ENCODE assay signal across 15 mouse cellular contexts in the genomic region with DNA sequence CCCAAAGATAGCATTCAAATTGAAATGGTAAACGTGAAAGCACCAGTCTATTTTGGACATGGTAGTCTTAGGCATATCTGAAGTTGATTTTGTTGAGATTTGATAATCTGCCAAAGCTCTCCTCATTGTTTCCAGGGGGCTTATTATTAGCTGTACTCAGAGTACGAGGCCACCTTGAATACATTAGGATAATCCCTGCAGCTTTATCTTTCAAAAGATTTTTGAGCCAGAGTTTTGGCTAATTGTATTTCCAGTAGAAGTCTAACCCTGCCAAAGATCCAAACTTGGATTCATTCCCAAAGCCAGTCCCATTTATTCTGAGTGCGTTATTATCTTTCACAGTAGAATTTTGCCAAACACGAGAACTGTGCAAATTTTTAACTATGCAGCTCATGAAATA.
DNase-seq lines count a peak whose midpoint lies in the region; ATAC-seq and TF ChIP-seq lines count a peak whose summit lies in the region.
"Had no signal": no experiment of that assay in that cellular context is flagged by ENCODE, and none has a peak within 500 bp of the region (broad histone marks: within the 10 kb centered on the region; RNA-seq: fewer than 3 reads in every experiment).

No protein-coding gene starts in this region.

- no peak for TF ChIP-seq POLR2A in liver, adult 2 months (IDR thresholded peaks at IDR 0.05; ENCODE audit: extremely low read depth, insufficient read depth, low read length)

- H3K9ac ChIP-seq in forebrain, embryonic 13.5 days: no peak overlapping the region
- H3K9ac ChIP-seq in forebrain, embryonic 11.5 days (ENCODE audit: low read length): no peak overlapping the region
- H3K9ac ChIP-seq in liver, adult 2 months (ENCODE audit: low read depth, low read length): no peak overlapping the region
- H3K9ac ChIP-seq in forebrain, postnatal 0 days: no peak overlapping the region
- H3K9ac ChIP-seq: kidney, embryonic 15.5 days; liver, postnatal 0 days; neural tube, embryonic 12.5 days had no signal

- WGBS in forebrain, embryonic 13.5 days: 28% methylated on average over 4 of the region's 4 CpGs
- WGBS in forebrain, embryonic 11.5 days: 54% methylated on average over 4 of the region's 4 CpGs
- WGBS in liver, adult 2 months: 55% methylated on average over 4 of the region's 4 CpGs
- WGBS in forebrain, postnatal 0 days: 12% methylated on average over 4 of the region's 4 CpGs

- H3K4me1 ChIP-seq in forebrain, embryonic 13.5 days: peaks cover 11% of the 10 kb centered on the region; the same call in 1 of the 2 replicates
- H3K4me1 ChIP-seq in forebrain, embryonic 11.5 days (replicated peaks; ENCODE audit: control insufficient read depth, insufficient read depth, low read length): no peaks in the 10 kb centered on the region
- H3K4me1 ChIP-seq in liver, adult 2 months (ENCODE audit: control insufficient read depth, insufficient read depth, low read length): no peaks in the 10 kb centered on the region
- H3K4me1 ChIP-seq in forebrain, postnatal 0 days (ENCODE audit: insufficient read depth): no peaks in the 10 kb centered on the region; the same call in 1 of the 2 replicates
- H3K4me1 ChIP-seq: kidney, embryonic 15.5 days; neural tube, embryonic 12.5 days had no signal

- no peak for TF ChIP-seq CTCF in liver, adult 2 months (IDR thresholded peaks at IDR 0.05; ENCODE audit: low read depth, low read length)
- no peak for TF ChIP-seq CTCF in forebrain, postnatal 0 days (IDR thresholded peaks at IDR 0.05; ENCODE audit: low read depth)

- H3K4me3 ChIP-seq in forebrain, embryonic 13.5 days: no peak overlapping the region
- no peak overlapping the region for H3K4me3 ChIP-seq in forebrain, embryonic 11.5 days (ENCODE audit: low read depth, low read length)
- H3K4me3 ChIP-seq in liver, adult 2 months (ENCODE audit: insufficient read depth, low read depth, low read length): no peak overlapping the region
- no peak overlapping the region for H3K4me3 ChIP-seq in forebrain, postnatal 0 days (ENCODE audit: low read depth, low read length)
- H3K4me3 ChIP-seq: kidney, embryonic 15.5 days; neural tube, embryonic 12.5 days had no signal

- H3K27ac ChIP-seq in forebrain, embryonic 13.5 days: peak overlapping the region; percentile 28; the same call in 1 of the 2 replicates
- H3K27ac ChIP-seq in forebrain, embryonic 11.5 days (ENCODE audit: low read depth, low read length): no peak overlapping the region
- no peak overlapping the region for H3K27ac ChIP-seq in liver, adult 2 months (replicated peaks; ENCODE audit: insufficient read depth, low read depth, low read length)
- H3K27ac ChIP-seq in forebrain, postnatal 0 days (ENCODE audit: low read depth, low read length): no peak overlapping the region
- H3K27ac ChIP-seq: macrophage; neural tube, embryonic 12.5 days had no signal

- no peak for DNase-seq in forebrain, embryonic 11.5 days (ENCODE audit: low spot score)
- DNase-seq in kidney, adult 9 months: peak; percentile 3
- DNase-seq in kidney, postnatal 10 days: no peak
- DNase-seq in liver, adult 2 months (ENCODE audit: extremely low read depth, low read depth, low spot score): peak; percentile 4
- no peak for DNase-seq in liver
- peak; percentile 39 for DNase-seq in forebrain, postnatal 0 days
- no peak for DNase-seq in spleen, adult 12 weeks (ENCODE audit: low spot score)
- DNase-seq: cerebellum, adult 8-10 months; heart, postnatal 14 days; liver, postnatal 0 days had no signal

- no peak overlapping the region for H3K4me2 ChIP-seq in forebrain, embryonic 13.5 days
- no peak overlapping the region for H3K4me2 ChIP-seq in forebrain, embryonic 11.5 days (ENCODE audit: low read depth, low read length, severe bottlenecking)
- no peak overlapping the region for H3K4me2 ChIP-seq in forebrain, postnatal 0 days (ENCODE audit: low read depth)
- H3K4me2 ChIP-seq: kidney, embryonic 15.5 days; neural tube, embryonic 12.5 days had no signal

- ATAC-seq in forebrain, embryonic 13.5 days: peak; percentile 68; the same call in 1 of the 2 replicates
- ATAC-seq in forebrain, embryonic 11.5 days (replicated peaks; ENCODE audit: low FRiP score): no peak
- no peak for ATAC-seq in forebrain, postnatal 0 days
- ATAC-seq: liver, postnatal 0 days; midbrain, embryonic 16.5 days had no signal

- H3K36me3 ChIP-seq in forebrain, embryonic 13.5 days (ENCODE audit: poor library complexity, severe bottlenecking): no peaks in the 10 kb centered on the region
- H3K36me3 ChIP-seq in forebrain, embryonic 11.5 days (ENCODE audit: control insufficient read depth, insufficient read depth, low read length): no peaks in the 10 kb centered on the region
- no peaks in the 10 kb centered on the region for H3K36me3 ChIP-seq in liver, adult 2 months (ENCODE audit: control insufficient read depth, insufficient read depth, low read length)
- no peaks in the 10 kb centered on the region for H3K36me3 ChIP-seq in forebrain, postnatal 0 days (ENCODE audit: insufficient read depth)
- H3K36me3 ChIP-seq: kidney, embryonic 15.5 days; neural tube, embryonic 12.5 days had no signal

- H3K9me3 ChIP-seq in forebrain, embryonic 13.5 days (replicated peaks): no peaks in the 10 kb centered on the region
- H3K9me3 ChIP-seq in forebrain, embryonic 11.5 days (ENCODE audit: control insufficient read depth, low read length): no peaks in the 10 kb centered on the region
- no peaks in the 10 kb centered on the region for H3K9me3 ChIP-seq in forebrain, postnatal 0 days (ENCODE audit: low read length)
- H3K9me3 ChIP-seq: kidney, embryonic 15.5 days; neural tube, embryonic 12.5 days had no signal

- no peaks in the 10 kb centered on the region for H3K27me3 ChIP-seq in forebrain, embryonic 13.5 days
- H3K27me3 ChIP-seq in forebrain, embryonic 11.5 days (ENCODE audit: control insufficient read depth, insufficient read depth, low read length): no peaks in the 10 kb centered on the region
- no peaks in the 10 kb centered on the region for H3K27me3 ChIP-seq in liver, adult 2 months (ENCODE audit: control insufficient read depth, insufficient read depth, low read length)
- no peaks in the 10 kb centered on the region for H3K27me3 ChIP-seq in forebrain, postnatal 0 days (ENCODE audit: insufficient read depth, low read length)
- H3K27me3 ChIP-seq: kidney, embryonic 15.5 days; neural tube, embryonic 12.5 days had no signal

- no peaks in the 10 kb centered on the region for H3K79me2 ChIP-seq in liver, adult 2 months (ENCODE audit: control insufficient read depth, insufficient read depth, low read length)

Comparison
In these comparisons a context has a peak if more than half of its experiments do, and no peak if none do; other contexts are left out.
1. DNase-seq: peak in kidney, adult 9 months (single experiment), liver, adult 2 months (single experiment) and forebrain, postnatal 0 days (single experiment); none in forebrain, embryonic 11.5 days (single experiment), kidney, postnatal 10 days (single experiment), liver (single experiment) and spleen, adult 12 weeks (single experiment).